Mouse (Mus musculus): ENCODE data around the gene Tmem72. TPM values are rescaled to one million over a fixed set of nuclear protein-coding genes. Genes with fewer than 3 reads are reported as not detected.
A peak's percentile ranks its signal among the peaks of the same experiment; 100 is the strongest.

The Tmem72 gene
- total RNA-seq, 2 experiments from 2014 or later = 0.02 to 0.05 TPM

- DNase-seq (ENCODE audit: low spot score) = no peak
Measured at GRCm38 (mm10) chr6:116679563-116680288, 37.0 kb downstream of the Tmem72 start.

- no peak for DNase-seq (ENCODE audit: low spot score)
Measured at GRCm38 (mm10) chr6:116677321-116677720, 39.4 kb downstream of the Tmem72 start.

DNA sequence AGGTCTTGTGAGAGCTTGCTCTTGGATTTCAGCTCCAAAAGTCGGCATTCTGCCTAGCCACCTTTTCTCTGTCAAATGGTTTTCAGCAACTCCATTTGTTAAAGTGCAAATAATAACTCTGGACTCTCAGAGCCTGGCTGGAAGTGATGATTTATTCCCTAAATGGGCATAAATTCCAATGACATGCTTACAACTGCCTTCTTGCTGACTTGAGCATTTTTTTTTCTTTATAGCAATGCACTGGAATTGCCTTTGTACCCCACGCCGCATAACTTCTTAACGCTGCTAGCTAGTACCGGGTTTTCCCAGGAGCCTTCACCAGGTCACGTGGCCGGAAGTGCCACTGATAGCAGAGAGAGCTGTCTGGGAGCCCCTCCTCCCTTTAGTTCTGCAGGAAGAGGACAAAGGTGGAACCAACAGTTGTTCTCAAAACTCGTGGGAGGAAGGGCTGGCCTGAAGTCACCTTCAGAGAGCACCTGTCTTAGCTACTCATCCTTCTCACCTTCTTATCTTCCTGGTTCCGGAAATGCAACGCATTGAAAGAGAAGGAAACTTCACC, 40.3 kb downstream of the Tmem72 start:
- no peak for DNase-seq (ENCODE audit: low spot score)

- no peak for DNase-seq (ENCODE audit: low spot score)
Measured at GRCm38 (mm10) chr6:116674283-116674886, 42.3 kb downstream of the Tmem72 start.

DNA sequence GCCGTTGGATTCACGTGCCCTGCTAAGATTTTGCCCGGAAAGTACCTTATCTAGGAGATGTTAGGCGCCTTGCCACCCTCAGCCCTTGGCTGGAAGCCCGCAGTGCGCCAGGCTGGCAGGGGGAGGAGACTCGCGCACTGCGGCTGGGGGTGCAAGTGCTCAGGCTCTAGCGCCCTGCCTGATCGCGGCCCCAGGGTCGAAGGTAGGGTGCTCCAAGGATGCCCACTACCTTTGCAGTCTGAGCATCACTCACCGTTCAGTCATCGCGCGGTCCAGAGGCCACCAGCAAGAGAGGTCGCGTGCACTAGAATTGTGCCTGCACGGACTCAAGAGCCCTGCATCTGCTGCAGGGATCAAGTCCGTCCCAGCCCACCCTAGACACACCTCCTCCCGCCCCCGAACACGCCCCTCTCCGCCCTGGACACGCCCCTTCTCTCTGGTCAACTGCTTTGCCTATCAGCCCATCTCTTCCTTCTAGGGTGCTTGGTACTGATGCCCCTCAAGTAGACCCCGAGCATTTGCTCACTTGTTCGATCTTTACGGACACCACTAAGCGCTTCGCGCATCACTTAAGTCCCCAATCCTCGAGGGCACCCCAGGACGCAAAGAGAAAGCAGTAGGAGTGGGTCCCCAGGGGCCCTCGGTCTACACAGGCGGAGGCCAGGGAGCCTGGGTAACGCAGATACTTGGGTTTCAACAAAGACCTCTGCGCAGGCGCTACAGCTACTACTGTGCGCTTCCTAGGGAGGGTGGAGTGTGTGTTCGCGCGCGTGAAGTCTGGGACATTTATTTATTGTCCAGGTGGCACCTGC, 43.0 kb downstream of the Tmem72 start, which contains the start of gene Rassf4:
Gene Rassf4 (minus strand): TSS at position 482 of the 812 bp plus-strand sequence.
- peak; percentile 79 for DNase-seq (ENCODE audit: low spot score)

- no peak for DNase-seq (ENCODE audit: low spot score)
Measured at GRCm38 (mm10) chr6:116672349-116672748, 44.4 kb downstream of the Tmem72 start.

- DNase-seq (ENCODE audit: low spot score) = no peak
Measured at GRCm38 (mm10) chr6:116671768-116672167, 44.9 kb downstream of the Tmem72 start.

- no peak for DNase-seq (ENCODE audit: low spot score)
Measured at GRCm38 (mm10) chr6:116671031-116671430, 45.7 kb downstream of the Tmem72 start.

- DNase-seq (ENCODE audit: low spot score) = no peak
Measured at GRCm38 (mm10) chr6:116670144-116670543, 46.6 kb downstream of the Tmem72 start.

DNA sequence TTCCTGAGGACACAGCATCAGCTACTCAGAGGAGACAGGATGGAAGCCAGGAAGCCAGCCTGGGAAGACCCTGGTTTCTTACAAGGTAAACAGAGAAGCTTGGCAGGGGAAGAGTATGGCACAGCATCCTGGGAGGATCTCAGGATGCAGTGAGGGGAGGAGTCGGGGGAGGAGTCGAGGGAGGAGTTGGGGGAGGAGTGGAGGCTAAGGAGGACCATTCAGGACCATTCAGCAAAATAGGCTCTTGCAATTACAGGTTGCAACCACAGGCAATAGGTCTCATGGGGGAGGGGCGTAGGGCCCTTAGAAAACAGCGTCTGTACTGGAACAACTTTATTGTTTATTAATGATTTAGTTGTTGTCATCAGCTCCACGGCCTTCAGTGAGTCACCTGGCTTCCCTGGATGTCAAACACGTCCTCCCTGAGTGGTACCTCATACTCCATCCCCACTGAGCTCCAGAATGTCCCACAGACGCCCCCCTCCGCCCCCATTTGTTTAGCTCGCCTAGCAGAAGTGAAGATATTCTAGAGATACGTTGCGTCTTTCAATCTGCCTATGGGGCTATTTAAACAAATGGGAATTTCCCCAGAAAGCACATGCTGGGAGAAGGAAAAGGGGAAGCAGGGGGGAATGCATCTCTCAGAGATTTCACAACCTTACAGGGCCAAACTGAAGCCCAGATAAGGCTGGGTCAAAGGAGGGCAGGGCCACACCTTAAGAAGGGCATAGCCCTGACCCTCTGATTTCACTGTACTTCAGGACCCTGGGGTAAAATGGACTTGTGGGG, 47.8 kb downstream of the Tmem72 start:
- no peak for DNase-seq (ENCODE audit: low spot score)

GRCm38 (mm10) chr6:116667382-116667781, 49.3 kb downstream of the Tmem72 start:
- DNase-seq (ENCODE audit: low spot score) = no peak

DNA sequence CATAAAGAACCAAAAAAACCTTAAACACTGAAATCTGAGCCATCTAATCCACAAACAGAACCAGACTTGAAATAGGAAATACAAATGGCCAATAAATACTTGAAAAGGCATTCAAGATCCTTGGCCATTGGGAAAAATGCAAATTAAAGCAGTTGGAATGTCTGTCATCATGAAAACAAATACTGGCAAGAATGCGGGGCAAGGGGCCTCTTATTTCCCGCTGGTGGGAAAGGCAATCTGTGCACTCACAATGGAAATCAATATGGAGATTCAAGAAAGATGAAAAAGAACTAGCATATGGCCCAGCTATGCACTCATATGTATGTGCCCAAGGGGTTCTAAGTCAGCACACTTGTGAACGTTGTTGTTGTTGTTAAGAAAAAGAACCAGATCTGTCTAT, 49.8 kb downstream of the Tmem72 start:
- no peak for DNase-seq (ENCODE audit: low spot score)

GRCm38 (mm10) chr6:116666085-116666750, 50.5 kb downstream of the Tmem72 start:
- DNase-seq (ENCODE audit: low spot score) = no peak

GRCm38 (mm10) chr6:116664830-116665229, 51.9 kb downstream of the Tmem72 start:
- DNase-seq (ENCODE audit: low spot score) = no peak

DNA sequence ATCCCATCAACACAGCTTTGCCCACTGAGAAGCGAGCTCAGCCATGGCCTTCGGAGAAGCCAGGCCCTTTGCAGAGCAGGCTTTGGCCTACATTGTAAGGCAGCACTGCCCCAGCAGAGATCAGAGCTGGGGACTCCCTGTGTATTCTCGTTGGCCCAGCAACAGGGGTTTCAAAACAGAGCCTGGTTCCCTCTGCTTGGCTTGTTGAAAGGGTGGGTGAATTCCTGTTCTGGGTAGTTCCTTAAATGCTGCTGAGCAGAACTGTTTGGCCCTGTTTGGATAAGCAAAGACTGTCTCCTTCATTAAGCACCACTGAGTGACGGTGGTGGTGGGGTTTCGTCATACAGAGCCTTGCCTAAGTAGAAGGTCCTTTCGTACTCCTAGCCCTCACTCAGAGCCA, 52.7 kb downstream of the Tmem72 start:
- DNase-seq (ENCODE audit: low spot score) = no peak

DNA sequence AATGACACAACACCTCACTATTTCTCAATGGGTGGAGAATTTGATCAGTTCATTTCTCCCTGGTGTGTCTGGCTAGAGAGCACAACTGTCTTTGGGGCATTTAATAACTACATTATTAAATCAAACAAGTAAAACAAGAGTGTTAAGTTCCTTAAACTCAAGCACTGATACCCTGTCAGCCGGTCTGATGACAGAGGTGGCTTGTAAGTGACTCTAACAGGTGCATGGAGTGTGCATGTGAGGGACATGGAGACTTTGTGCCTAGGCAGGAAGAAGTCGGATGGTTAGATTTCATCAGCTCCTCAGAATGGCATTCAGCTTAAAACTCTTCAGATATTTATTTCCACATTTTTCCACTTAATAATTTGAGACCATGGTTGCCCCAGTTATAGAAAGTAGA, 53.3 kb downstream of the Tmem72 start:
- DNase-seq (ENCODE audit: low spot score) = no peak

DNA sequence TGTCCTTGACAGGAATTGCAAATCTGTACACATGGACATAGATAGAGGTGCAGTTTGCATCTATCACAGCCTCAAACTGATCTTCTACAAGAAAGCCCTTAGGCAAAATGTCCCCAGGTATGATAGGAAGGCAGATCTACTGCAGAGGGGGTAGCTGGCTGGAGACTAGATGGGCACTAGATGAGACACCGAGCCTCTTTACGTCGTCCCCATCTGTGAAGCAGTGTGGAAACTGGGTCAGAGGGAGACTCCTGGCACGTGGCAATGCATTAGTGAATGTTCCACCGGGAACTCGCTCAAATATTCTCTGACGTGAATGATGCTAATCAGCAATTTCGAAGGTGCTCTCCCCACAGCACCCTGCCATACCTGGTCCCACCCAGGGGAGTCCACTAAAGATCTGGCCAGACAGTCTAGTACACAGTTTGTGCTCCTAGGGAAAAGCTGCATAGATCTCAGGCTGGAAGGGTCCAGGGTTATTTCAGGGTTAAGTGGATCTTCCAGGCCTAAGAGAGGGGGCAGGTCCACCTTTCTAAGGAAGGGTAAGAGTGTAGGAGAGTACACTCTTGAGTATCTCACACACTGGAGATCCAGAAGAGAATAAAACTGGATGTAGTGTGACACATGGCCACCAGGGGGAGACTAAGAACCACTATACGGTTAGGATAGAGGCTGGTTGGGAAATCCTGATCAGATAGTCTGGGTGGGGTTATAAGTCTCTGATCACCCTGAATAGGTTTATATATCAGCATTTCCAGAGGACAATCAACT, 62.8 kb downstream of the Tmem72 start:
- peak; percentile 65 for DNase-seq (ENCODE audit: low spot score)

GRCm38 (mm10) chr6:116653191-116653590, 63.5 kb downstream of the Tmem72 start:
- no peak for DNase-seq (ENCODE audit: low spot score)

DNA sequence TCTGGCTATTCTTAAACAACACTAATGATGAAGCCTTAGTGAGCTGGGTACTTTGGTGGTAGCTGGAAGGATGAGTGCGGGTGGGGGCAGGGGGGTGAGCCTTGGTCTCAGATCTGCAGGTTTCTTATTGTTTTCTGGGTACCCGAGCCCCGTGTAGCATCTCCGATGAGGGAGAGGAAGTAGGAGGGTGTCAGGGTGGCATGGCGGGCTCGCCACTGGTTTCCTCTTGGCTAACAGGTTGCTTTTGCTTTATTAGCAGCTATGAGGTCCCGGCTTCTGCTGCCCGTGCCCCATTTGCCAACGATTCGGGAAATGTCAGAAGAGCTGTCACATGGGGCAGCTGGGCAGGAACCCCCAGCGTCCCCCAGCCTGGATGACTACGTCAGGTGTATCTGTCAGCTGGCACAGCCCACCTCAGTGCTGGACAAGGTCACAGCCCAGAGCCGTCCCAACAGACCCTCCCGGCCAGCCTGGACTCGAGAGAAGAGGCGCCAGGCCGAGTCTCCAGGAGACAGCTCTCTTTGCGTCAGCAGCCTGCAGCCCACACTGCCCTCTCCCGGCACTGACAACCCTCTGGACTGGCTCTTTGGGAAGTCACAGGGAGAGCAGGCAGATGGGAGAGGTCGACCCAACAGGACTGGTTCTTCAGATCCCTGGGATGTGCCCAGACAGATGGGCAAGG, 65.1 kb downstream of the Tmem72 start:
- no peak for DNase-seq (ENCODE audit: low spot score)
